Mouse (Mus musculus) embryonic fibroblast, embryonic 13.5 days (primary cell): Measurements from ENCODE around the gene Ntn5. TPM values are rescaled to one million over a fixed set of nuclear protein-coding genes. Genes with fewer than 3 reads are reported as not detected.

Source experiments
- H3K27ac ChIP-seq: 2 replicates; pipeline ENCODE4 v1.5.1; 2012; ENCODE audit warnings: low read length, control low read depth, inconsistent platforms; ENCODE audit not compliant: insufficient read depth
- H3K4me1 ChIP-seq: 2 replicates; pipeline ENCODE4 v1.6.1; 2011; ENCODE audit warnings: low read length; ENCODE audit not compliant: control insufficient read depth, insufficient read depth
- H3K4me3 ChIP-seq: 2 replicates; pipeline ENCODE4 v1.5.1; 2011; ENCODE audit warnings: mild to moderate bottlenecking, control low read depth, low read length; ENCODE audit not compliant: insufficient read depth
- CTCF ChIP-seq: IDR thresholded peaks from 2 replicates; pipeline ENCODE4 v1.5.1; 2011; ENCODE audit warnings: mild to moderate bottlenecking, control low read depth, low read length, moderate library complexity, borderline replicate concordance; ENCODE audit not compliant: insufficient read depth
- POLR2A ChIP-seq: IDR thresholded peaks from 2 replicates; pipeline ENCODE4 v1.6.1; 2011; ENCODE audit warnings: low read depth, mild to moderate bottlenecking, control low read depth, low read length, moderate library complexity
- polyA plus RNA-seq: library from polyadenylated mRNA; stranded (reverse); fragments of >200 nt; gene quantifications from 2 replicates; pipeline ENCODE4 v1.2.4, GENCODE M21; 2011; ENCODE audit warnings: low read depth; ENCODE audit not compliant: missing spikeins, insufficient read length

Gene Ntn5
- polyA plus RNA-seq, 1 experiment: 0.58 TPM

- Histone ChIP-seq H3K4me3 (peak overlapping the region; percentile 96), H3K27ac (no peak overlapping the region), H3K4me1 (peaks cover 3% of the 10 kb centered on the region; the same call in 1 of the 2 replicates)
- TF ChIP-seq POLR2A (no peak), CTCF (no peak)
These were observed 32.6 kb downstream of the Ntn5 start for GRCm38 (mm10) chr7:45716460-45716857.

GRCm38 (mm10) chr7:45716952-45717917, 33.4 kb downstream of the Ntn5 start:
- H3K4me1 ChIP-seq: peaks cover 3% of the 10 kb centered on the region; the same call in 1 of the 2 replicates
- H3K27ac ChIP-seq: peak overlapping the region; percentile 84
- H3K4me3 ChIP-seq: peak overlapping the region; percentile 96
- no peak for TF ChIP-seq CTCF
- TF ChIP-seq POLR2A: no peak

- H3K4me3 ChIP-seq: peak within 1 kb of the TSS; percentile 96
- H3K27ac ChIP-seq: peak within 1 kb of the TSS; percentile 84
- peaks cover 3% of the 10 kb centered on the region; the same call in 1 of the 2 replicates for H3K4me1 ChIP-seq
- TF ChIP-seq POLR2A: peak; percentile 99
- no peak for TF ChIP-seq CTCF
These were observed 34.1 kb downstream of the Ntn5 start, which contains the start of gene Sphk2 for GRCm38 (mm10) chr7:45717918-45718297. Sphk2 (minus strand) TSS chr7:45718002.

- Histone ChIP-seq H3K27ac (peak overlapping the region; percentile 53), H3K4me3 (peak overlapping the region; percentile 90), H3K4me1 (peaks cover 3% of the 10 kb centered on the region; the same call in 1 of the 2 replicates)
- TF ChIP-seq CTCF: no peak
- no peak for TF ChIP-seq POLR2A
These were observed 34.5 kb downstream of the Ntn5 start for GRCm38 (mm10) chr7:45718331-45718730.

GRCm38 (mm10) chr7:45719180-45719579, 35.4 kb downstream of the Ntn5 start:
- peaks cover 3% of the 10 kb centered on the region; the same call in 1 of the 2 replicates for H3K4me1 ChIP-seq
- peak overlapping the region; percentile 90 for H3K4me3 ChIP-seq
- no peak for TF ChIP-seq POLR2A
- no peak for TF ChIP-seq CTCF
- no peak overlapping the region for H3K27ac ChIP-seq

GRCm38 (mm10) chr7:45719738-45720412, 36.1 kb downstream of the Ntn5 start:
- Histone ChIP-seq H3K4me3 (peak overlapping the region; percentile 90), H3K27ac (no peak overlapping the region), H3K4me1 (0 out of 2 replicates have a peak, but pooled peaks cover 3% of the 10 kb centered on the region)
- TF ChIP-seq POLR2A (no peak), CTCF (no peak)

GRCm38 (mm10) chr7:45720413-45721233, 36.8 kb downstream of the Ntn5 start, which contains the start of gene Fam83e:
Fam83e (plus strand) TSS chr7:45721212.
- 0 out of 2 replicates have a peak within 1 kb of the TSS, but pooled peaks have one; percentile 90 for H3K4me3 ChIP-seq
- H3K27ac ChIP-seq: no peak within 1 kb of the TSS
- no peak for TF ChIP-seq CTCF
- TF ChIP-seq POLR2A: no peak
- H3K4me1 ChIP-seq: 0 out of 2 replicates have a peak, but pooled peaks cover 3% of the 10 kb centered on the region

GRCm38 (mm10) chr7:45721234-45721571, 37.4 kb downstream of the Ntn5 start:
- TF ChIP-seq POLR2A: no peak
- no peak for TF ChIP-seq CTCF
- H3K4me1 ChIP-seq: no peaks in the 10 kb centered on the region
- no peak overlapping the region for H3K27ac ChIP-seq
- no peak overlapping the region for H3K4me3 ChIP-seq
